Mouse (Mus musculus) C2C12 (cell line): ENCODE data around the gene Enox1. TPM values are rescaled to one million over a fixed set of nuclear protein-coding genes. Genes with fewer than 3 reads are reported as not detected.

Source experiments
- H3K27me3 ChIP-seq: one replicate; pipeline ENCODE4 v1.6.1; 2011; ENCODE audit not compliant: control insufficient read depth, insufficient read depth, insufficient read length
- H3K36me3 ChIP-seq: one replicate; pipeline ENCODE4 v1.6.1; 2011; ENCODE audit not compliant: control insufficient read depth, insufficient read depth
- H3K4me3 ChIP-seq: one replicate; pipeline ENCODE4 v1.5.1; 2011; ENCODE audit warnings: mild to moderate bottlenecking, control low read depth; ENCODE audit not compliant: poor library complexity, insufficient read depth, severe bottlenecking
- H3K79me2 ChIP-seq: one replicate; pipeline ENCODE4 v1.6.1; 2011; ENCODE audit not compliant: control insufficient read depth, insufficient read depth
- H3K79me3 ChIP-seq: one replicate; pipeline ENCODE4 v1.6.1; 2011; ENCODE audit warnings: low read depth, control low read depth
- H3ac ChIP-seq: one replicate; pipeline ENCODE3; 2011; ENCODE audit warnings: low read depth; ENCODE audit not compliant: control insufficient read depth, insufficient read length
- CEBPB ChIP-seq: IDR thresholded peaks from one replicate; pipeline ENCODE4 v1.6.1; 2011; ENCODE audit warnings: low read depth, mild to moderate bottlenecking, control low read depth, moderate library complexity
- CTCF ChIP-seq: IDR thresholded peaks from one replicate; pipeline ENCODE4 v1.5.1; 2011; ENCODE audit not compliant: control insufficient read depth, insufficient read depth, insufficient read length
- FOSL1 ChIP-seq: IDR thresholded peaks from one replicate; pipeline ENCODE4 v1.8.0; 2011; ENCODE audit warnings: mild to moderate bottlenecking, low read length; ENCODE audit not compliant: poor library complexity, insufficient read depth, severe bottlenecking
- MAX ChIP-seq: IDR thresholded peaks from one replicate; pipeline ENCODE4 v1.6.1; 2011; ENCODE audit warnings: mild to moderate bottlenecking, control low read depth
- MYOD1 ChIP-seq: IDR thresholded peaks from one replicate; pipeline ENCODE4 v1.6.1; 2011; ENCODE audit warnings: low read depth; ENCODE audit not compliant: control insufficient read depth, insufficient read length
- MYOG ChIP-seq: IDR thresholded peaks from one replicate; pipeline ENCODE4 v1.6.1; 2011; ENCODE audit not compliant: control insufficient read depth, insufficient read length; ENCODE audit errors: extremely low read depth
- USF1 ChIP-seq: IDR thresholded peaks from one replicate; pipeline ENCODE4 v1.6.1; 2011; ENCODE audit warnings: low read depth, mild to moderate bottlenecking, control low read depth, moderate library complexity
- polyA plus RNA-seq: library from polyadenylated mRNA; unstranded; fragments of >200 nt; fragmentation: generic; extraction: Trizol; gene quantifications from one replicate; pipeline ENCODE4 v1.2.1, GENCODE M21; 2012; ENCODE audit warnings: missing spikeins

The Enox1 gene
- polyA plus RNA-seq, 1 experiment, result 0.75 TPM

GRCm38 (mm10) chr14:77708354-77709150 lies 552.0 kb downstream of the Enox1 start:
- H3K4me3 ChIP-seq, result no peak overlapping the region
- no peaks in the 10 kb centered on the region for H3K79me2 ChIP-seq
- H3K27me3 ChIP-seq, result no peaks in the 10 kb centered on the region
- H3K36me3 ChIP-seq, result no peaks in the 10 kb centered on the region
- H3K79me3 ChIP-seq, result no peaks in the 10 kb centered on the region
- no peak for TF ChIP-seq MAX
- TF ChIP-seq FOSL1, result no peak
- TF ChIP-seq MYOD1, result no peak
- no peak for TF ChIP-seq CTCF
- no peak for TF ChIP-seq USF1
- TF ChIP-seq CEBPB, result no peak
- no peak for TF ChIP-seq MYOG
- H3ac ChIP-seq, result no peak overlapping the region

DNA sequence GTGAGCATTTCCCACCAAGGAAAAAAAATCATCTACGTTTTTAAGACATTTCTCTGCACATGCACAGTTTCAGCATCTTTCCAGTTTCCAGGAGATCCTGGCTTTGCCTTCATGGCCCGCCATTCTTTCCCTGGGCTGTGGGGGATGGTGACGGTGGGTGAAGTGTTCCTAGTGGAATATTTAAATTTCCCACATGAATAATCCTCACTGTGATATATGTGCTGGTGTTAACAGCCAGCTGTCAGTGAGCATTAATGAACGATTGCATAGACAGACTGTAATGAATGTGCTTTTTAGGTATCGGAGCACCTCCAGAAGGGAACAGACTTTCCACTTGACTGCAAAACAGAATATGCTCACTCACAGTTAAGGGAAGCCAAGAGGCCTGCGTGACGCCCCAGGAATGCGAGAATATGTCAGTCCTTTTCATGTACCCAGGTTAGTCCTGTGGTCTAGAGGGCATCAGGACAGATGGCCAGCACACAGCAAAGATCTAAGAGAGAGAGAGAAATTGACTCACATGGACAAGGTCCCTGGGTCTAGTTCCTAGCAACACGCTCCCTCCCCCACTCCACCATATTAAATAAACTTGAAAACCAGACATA lies 558.5 kb downstream of the Enox1 start:
- H3K79me3 ChIP-seq, result no peaks in the 10 kb centered on the region
- H3K4me3 ChIP-seq, result no peak overlapping the region
- no peaks in the 10 kb centered on the region for H3K79me2 ChIP-seq
- no peak for TF ChIP-seq CTCF
- no peak for TF ChIP-seq FOSL1
- no peak for TF ChIP-seq CEBPB
- no peak for TF ChIP-seq MAX
- TF ChIP-seq MYOD1, result no peak
- TF ChIP-seq USF1, result no peak
- no peak for TF ChIP-seq MYOG
- H3K36me3 ChIP-seq, result no peaks in the 10 kb centered on the region
- no peaks in the 10 kb centered on the region for H3K27me3 ChIP-seq
- no peak overlapping the region for H3ac ChIP-seq

DNA sequence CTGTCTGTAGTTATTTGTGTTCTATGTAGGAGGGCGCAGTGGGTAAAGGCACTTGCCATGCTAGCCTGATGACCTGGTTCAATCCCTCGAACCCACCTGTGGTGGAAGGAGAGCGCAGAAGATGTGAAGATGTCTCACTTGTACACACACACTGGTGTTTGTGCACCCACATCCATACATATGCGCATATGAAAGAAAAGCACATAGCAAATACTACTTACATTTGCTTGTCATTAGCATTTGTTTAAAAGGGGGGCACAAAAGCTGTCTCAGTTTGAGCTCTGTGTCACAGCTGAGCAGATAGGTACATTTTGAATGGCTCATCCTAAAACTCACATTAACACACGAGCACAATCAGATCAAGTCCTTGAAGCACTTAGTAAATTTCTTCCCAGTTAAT lies 560.4 kb downstream of the Enox1 start:
- Histone ChIP-seq H3ac (no peak overlapping the region), H3K4me3 (no peak overlapping the region), H3K27me3 (no peaks in the 10 kb centered on the region), H3K79me2 (no peaks in the 10 kb centered on the region), H3K36me3 (no peaks in the 10 kb centered on the region), H3K79me3 (no peaks in the 10 kb centered on the region)
- no peak for TF ChIP-seq MAX
- TF ChIP-seq CEBPB, result no peak
- TF ChIP-seq FOSL1, result no peak
- no peak for TF ChIP-seq CTCF
- no peak for TF ChIP-seq MYOD1
- no peak for TF ChIP-seq MYOG
- no peak for TF ChIP-seq USF1

DNA sequence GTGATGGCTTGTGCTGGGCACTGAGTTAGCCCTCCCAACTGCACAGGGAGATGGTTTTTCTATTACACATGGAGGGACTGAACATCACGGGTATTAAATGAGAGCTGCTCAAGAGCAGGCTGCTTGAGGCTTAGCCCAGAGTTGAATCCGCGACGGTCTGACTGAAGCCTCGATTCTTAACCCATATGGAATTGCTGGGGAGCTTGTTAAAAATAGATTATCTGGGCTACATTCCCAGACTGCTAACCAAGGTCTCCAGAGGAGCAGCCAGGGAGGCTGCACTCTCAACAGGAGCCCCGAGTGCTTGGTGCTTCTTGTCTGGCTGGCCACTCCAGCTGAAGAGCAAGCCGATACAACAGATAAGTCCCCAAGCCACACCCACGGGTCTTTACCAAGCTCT lies 562.3 kb downstream of the Enox1 start:
- no peak overlapping the region for H3K4me3 ChIP-seq
- no peaks in the 10 kb centered on the region for H3K79me3 ChIP-seq
- no peaks in the 10 kb centered on the region for H3K36me3 ChIP-seq
- no peak overlapping the region for H3ac ChIP-seq
- no peaks in the 10 kb centered on the region for H3K79me2 ChIP-seq
- TF ChIP-seq MYOG (no peak), FOSL1 (no peak), CTCF (no peak), USF1 (no peak)
- no peaks in the 10 kb centered on the region for H3K27me3 ChIP-seq

DNA sequence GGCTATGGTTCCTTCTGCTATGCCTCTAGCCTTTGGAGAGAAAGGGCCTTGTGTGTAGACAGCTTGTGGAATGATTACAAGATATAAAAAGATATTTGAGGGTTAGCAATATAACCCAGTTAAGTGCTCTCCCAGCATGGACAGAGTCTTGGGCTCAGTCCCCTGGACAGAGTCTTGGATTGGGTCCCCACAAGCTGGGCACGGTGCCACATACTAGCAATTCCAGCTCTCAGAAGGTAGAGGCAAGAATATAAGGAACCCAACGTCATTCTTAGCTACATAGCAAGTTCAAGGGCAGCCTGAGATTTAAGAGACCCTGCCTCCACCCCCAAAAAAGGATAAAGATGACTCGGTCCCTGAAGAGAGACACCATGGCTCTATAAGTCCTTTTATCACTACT lies 581.5 kb downstream of the Enox1 start:
- Histone ChIP-seq H3K79me2 (no peaks in the 10 kb centered on the region), H3K79me3 (no peaks in the 10 kb centered on the region), H3K27me3 (no peaks in the 10 kb centered on the region), H3ac (no peak overlapping the region), H3K4me3 (no peak overlapping the region), H3K36me3 (no peaks in the 10 kb centered on the region)
- TF ChIP-seq USF1, result no peak
- TF ChIP-seq CTCF, result no peak
- no peak for TF ChIP-seq CEBPB
- TF ChIP-seq MYOD1, result no peak
- no peak for TF ChIP-seq FOSL1
- no peak for TF ChIP-seq MYOG
- no peak for TF ChIP-seq MAX
